Mouse (Mus musculus): ENCODE data around the gene Myl10. TPM values are rescaled to one million over a fixed set of nuclear protein-coding genes. Genes with fewer than 3 reads are reported as not detected.
"Not testable (repeated sequence)": the region's sequence is repeated elsewhere in the genome, so short reads cannot be mapped to it uniquely, and the experiment has no call there.

Gene Myl10
- total RNA-seq, 1 experiment from 2014 or later: not detected

- no peak for DNase-seq
Observed at GRCm38 (mm10) chr5:136705532-136705931, 12.6 kb downstream of the Myl10 start.

DNA sequence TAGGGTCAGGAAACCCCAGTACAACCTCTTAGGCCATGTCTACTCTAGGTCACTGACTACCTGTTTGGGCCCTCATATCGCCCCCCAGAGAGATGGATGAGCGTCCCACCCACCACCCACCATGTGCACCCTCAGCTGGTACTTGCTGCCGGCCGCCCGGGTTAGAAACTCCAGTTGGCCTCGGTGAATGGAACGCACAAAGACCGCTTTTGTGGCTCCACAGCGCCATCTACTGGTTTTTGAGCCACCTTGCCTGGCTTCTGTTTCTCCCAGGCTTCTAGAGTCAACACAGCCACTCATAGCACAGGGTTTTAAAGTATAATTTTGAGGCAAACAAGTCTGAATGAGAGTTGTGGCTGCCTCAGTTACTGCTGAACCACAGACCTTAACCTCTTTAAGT is 13.9 kb downstream of the Myl10 start:
- peak; percentile 85 for DNase-seq

GRCm38 (mm10) chr5:136708116-136708515 is 15.2 kb downstream of the Myl10 start:
- DNase-seq: no peak

- no peak for DNase-seq
Observed at GRCm38 (mm10) chr5:136710742-136711141, 17.8 kb downstream of the Myl10 start.

DNA sequence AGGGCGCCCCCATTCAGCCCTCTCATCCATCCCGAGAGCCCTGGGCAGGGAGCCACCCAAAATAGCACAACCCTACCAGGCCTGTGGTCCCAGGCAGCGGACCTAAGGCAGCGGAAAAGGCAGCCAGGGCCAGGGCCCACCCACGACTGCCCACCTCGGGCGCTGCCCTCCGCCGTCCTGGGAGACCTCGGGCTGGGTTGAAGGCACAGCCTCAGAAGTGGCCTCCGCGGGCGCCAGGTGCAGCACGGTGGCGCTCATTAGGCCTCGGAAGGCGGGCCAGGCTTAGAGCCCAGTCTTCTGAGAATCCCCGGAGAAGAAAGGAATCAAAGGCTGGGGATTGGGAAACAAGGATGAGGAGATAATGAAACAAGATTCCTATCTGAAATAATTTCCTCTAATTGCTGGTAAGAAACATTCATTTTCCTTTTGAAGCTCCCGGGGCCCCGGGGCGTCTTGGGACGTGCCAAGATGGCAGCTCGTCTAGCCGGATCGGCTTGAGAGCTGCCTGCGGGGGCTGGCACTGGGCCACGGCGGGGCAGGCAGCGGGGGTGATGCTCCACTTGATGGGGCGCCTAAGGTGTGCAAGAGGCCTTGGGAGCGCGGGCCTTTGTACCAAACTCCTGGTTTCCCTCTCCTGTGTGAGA is 21.4 kb downstream of the Myl10 start:
- peak; percentile 9 for DNase-seq

GRCm38 (mm10) chr5:136714879-136715278 is 21.9 kb downstream of the Myl10 start:
- peak; percentile 60 for DNase-seq

GRCm38 (mm10) chr5:136716696-136717572 is 24.0 kb downstream of the Myl10 start:
- DNase-seq: no peak

DNA sequence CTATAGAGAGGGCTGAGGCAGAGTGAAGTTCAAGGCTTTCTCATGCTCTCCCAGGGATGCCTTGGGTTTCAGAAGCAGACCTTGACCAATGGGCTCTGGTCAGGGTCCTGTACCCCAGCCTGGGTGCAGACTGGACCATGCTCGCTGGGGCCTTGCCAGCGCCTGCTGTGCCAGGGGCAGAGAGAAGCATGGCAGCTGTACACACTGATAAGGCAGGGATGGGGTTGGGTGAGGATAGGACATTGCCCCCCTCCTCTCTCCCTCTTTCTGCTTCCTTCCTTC is 24.6 kb downstream of the Myl10 start:
- no peak for DNase-seq

DNA sequence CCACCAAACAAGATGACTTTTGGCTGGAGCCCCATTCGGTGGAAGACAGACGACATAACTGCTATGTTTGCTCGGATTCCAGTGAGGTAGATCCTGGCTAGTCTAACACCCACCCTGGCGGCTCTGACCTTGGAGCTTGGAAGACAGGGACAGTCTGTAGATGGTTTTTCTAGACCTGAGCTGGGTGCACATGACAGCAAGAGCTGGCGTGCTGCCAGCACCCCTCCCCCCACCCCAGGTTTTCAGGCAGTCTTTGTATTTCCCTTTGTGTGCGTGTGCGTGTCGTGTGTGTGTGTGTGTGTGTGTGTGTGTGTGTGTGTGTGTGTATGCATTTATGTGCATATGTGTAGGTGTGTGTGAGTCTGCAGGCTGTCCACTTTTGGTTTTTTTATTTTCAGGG is 25.7 kb downstream of the Myl10 start:
- DNase-seq: peak; percentile 25

DNA sequence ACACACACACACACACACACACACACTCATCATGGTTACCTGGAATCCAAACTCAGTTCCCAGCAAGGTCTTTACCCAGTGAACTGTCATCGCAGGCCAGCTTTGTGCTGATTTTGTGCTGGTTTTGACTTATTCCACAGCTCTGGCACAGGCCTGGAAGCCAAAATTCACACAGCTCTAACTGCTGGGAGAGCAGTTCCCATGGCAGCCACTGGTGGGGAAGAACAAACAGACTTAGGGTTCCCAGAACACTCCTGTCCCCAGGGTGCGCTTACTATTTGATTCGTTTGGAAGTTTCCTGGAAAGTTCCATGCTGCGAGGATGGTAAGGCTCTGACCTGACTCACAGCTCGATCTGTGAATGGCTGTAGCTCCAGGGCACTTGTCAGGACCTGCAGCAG is 28.6 kb downstream of the Myl10 start:
- no peak for DNase-seq

DNA sequence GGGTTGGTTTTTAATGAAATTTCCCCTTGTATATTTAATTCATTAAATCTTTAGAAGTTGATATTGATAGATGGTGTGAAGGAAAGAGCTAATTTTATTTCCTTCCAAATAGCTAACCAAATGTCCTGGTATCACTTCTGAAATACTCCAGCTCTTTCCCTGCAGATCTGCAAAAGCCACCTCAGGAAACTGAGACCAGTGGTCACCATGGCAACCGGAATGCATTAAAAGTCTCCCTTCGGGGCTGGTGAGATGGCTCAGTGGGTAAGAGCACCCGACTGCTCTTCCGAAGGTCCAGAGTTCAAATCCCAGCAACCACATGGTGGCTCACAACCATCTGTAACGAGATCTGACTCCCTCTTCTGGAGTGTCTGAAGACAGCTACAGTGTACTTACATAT is 33.3 kb downstream of the Myl10 start:
- DNase-seq: not testable (repeated sequence)

DNA sequence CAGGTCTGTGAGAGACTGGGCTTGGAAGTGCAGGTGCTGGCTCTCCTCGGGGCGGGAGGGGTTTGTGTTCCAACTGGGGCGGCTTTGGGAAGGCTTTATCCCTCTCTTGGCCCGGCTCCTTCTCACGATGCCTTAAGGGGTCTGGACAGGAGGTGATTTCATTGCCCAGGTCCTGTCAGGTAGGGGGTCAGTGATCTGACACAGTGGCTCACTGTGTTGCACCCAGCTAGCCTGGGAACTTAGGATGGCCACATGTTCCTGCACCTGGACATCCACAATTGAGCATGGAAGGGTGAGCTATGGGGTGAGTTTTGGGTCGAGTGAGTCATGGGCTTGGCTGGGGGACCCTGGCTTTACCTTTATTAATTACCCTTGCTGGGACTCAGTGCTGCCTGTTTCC is 46.0 kb downstream of the Myl10 start:
- DNase-seq: no peak

DNA sequence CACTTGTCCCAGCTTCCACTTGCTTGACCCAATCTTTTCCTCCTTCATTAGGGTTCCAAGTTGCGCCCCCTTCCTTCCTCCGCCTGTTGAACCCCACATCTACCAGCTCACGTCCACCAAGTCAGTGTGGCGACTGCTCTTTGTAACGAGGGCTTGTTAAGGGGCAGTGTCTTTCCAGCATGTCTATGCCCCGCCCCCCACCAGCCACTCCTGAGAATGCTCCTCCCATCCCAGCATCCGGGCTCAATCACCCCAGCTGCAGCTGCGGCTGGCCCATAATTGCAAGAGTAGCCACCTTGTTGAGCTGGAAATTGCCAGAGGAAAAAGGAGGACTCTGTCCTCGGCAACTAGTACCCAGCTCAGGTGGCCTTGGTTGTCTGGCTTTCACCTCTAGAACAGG is 53.6 kb downstream of the Myl10 start:
- DNase-seq: no peak

Other genes starting within 250 kb of the Myl10 start
- gene Cux1, start 125.7 kb upstream of the Myl10 start, total RNA-seq (2021): 83.1 and 95.0 TPM in 2 replicates
- gene Col26a1, start 190.1 kb downstream of the Myl10 start, total RNA-seq (2021): 3.3 and 5.6 TPM in 2 replicates
- 24.9 and 26.4 TPM in 2 replicates for gene Ift22, start 215.0 kb downstream of the Myl10 start, total RNA-seq (2021)

Data from adrenal gland, postnatal 14 days (tissue).